Comparison of ENCODE assay signal across 19 mouse cellular contexts in the genomic region with DNA sequence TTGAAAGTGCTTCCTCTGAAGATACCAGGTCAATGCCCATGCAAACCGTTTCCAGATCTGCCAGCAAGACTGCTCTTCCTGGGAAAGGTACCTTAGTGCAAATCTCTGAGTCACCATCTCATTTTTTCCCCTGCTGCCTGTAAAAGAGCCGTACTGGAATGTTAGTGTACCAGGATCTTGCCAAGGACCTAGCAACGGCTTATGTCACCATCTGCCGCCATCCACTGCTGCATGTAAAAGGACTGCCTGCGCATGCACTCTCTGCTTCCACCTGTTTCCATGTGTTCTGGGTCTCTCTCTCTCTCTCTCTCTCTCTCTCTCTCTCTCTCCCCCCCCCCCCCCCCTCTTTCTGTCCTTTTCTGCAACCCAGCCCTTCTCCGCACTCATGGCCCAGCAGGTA. TPM values are rescaled to one million over a fixed set of nuclear protein-coding genes. Genes with fewer than 3 reads are reported as not detected.
DNase-seq lines count a peak whose midpoint lies in the region; TF ChIP-seq lines count a peak whose summit lies in the region.
"Had no signal": no experiment of that assay in that cellular context is flagged by ENCODE, and none has a peak within 500 bp of the region (broad histone marks: within the 10 kb centered on the region; RNA-seq: fewer than 3 reads in every experiment).

No protein-coding gene starts in this region.

- intact Hi-C loops in heart, postnatal 10 days (cut with DNase I) = no loop called here

- 92% methylated on average over 6 of the region's 6 CpGs for WGBS in heart, embryonic 10.5 days

- H3K4me1 ChIP-seq in heart, embryonic 10.5 days = no peaks in the 10 kb centered on the region
- H3K4me1 ChIP-seq: embryonic facial prominence, embryonic 13.5 days; forebrain, embryonic 13.5 days; heart, embryonic 13.5 days; hindbrain, embryonic 12.5 days had no signal

- no peak for TF ChIP-seq CTCF in brain, embryonic 14.5 days (IDR thresholded peaks at IDR 0.05; ENCODE audit: borderline replicate concordance, extremely low read depth, insufficient read depth, insufficient read length)

- no peaks in the 10 kb centered on the region for H3K9me3 ChIP-seq in heart, embryonic 10.5 days
- H3K9me3 ChIP-seq: forebrain, embryonic 13.5 days; hindbrain, embryonic 12.5 days had no signal

- no peak overlapping the region for H3K4me3 ChIP-seq in heart, embryonic 10.5 days
- H3K4me3 ChIP-seq: embryonic facial prominence, embryonic 13.5 days; forebrain, embryonic 13.5 days; heart, adult 2 months; heart, embryonic 13.5 days; hindbrain, embryonic 12.5 days had no signal

- no peak for TF ChIP-seq POLR2A in brain, embryonic 14.5 days (IDR thresholded peaks at IDR 0.05; ENCODE audit: borderline replicate concordance, extremely low read depth, insufficient read depth, insufficient read length, poor library complexity, severe bottlenecking)

- H3K27me3 ChIP-seq in heart, embryonic 10.5 days (ENCODE audit: insufficient read depth, poor library complexity, severe bottlenecking) = no peaks in the 10 kb centered on the region
- H3K27me3 ChIP-seq: embryonic facial prominence, embryonic 13.5 days; forebrain, embryonic 13.5 days; heart, embryonic 13.5 days; hindbrain, embryonic 12.5 days had no signal

- H3K36me3 ChIP-seq in heart, embryonic 10.5 days = peaks cover 55% of the 10 kb centered on the region

- peak; percentile 38 for DNase-seq in heart, embryonic 10.5 days (ENCODE audit: low spot score)
- no peak for DNase-seq in heart, postnatal 10 days
- DNase-seq in right cerebral cortex, adult 18-20 months = peak; percentile 38
- DNase-seq in right cerebral cortex, postnatal 14 days = no peak
- DNase-seq in brain, embryonic 14.5 days (ENCODE audit: low read depth) = peak; percentile 22
- DNase-seq in layer of hippocampus, postnatal 36 days = peak; percentile 14 to 50
- DNase-seq in adipocyte (ENCODE audit: low spot score) = no peak
- DNase-seq: adrenal gland, adult 8-10 months; adrenal gland, postnatal 36 days; cerebellum, adult 11-12 months; cerebellum, adult 9-10 months; gastrocnemius, postnatal 10 days; heart, adult 2 months; heart, postnatal 4 days had no signal

- no peak overlapping the region for H3K27ac ChIP-seq in heart, embryonic 10.5 days
- H3K27ac ChIP-seq: embryonic facial prominence, embryonic 13.5 days; forebrain, embryonic 13.5 days; heart, adult 2 months; heart, embryonic 13.5 days; hindbrain, embryonic 12.5 days had no signal

RNA-seq across cellular contexts. Expression of gene Zfp61, which starts 12.5 kb away (rescaled TPM):
- polyA plus RNA-seq in heart, embryonic 10.5 days (2016; fragmentation: Nextera tagmentation; extraction: Ambion mirVana) = 20.7 and 27.2 TPM in 2 replicates
- total RNA-seq in heart, postnatal 10 days (2021) = 1 to 10 TPM; 4.0 to 5.5 TPM
- polyA plus RNA-seq in brain, embryonic 14.5 days (2012; rRNA removed) = 33.9 and 39.2 TPM in 2 replicates
- total RNA-seq in layer of hippocampus, postnatal 36 days (2021) = 10 to 100 TPM; 23.6 to 25.6 TPM

RNA-seq across cellular contexts. Expression of gene Zfp93, which starts 18.3 kb away (rescaled TPM):
- polyA plus RNA-seq in heart, embryonic 10.5 days (2016; fragmentation: Nextera tagmentation; extraction: Ambion mirVana) = 5.8 and 6.4 TPM in 2 replicates
- 1 to 10 TPM; 3.5 to 5.0 TPM for total RNA-seq in heart, postnatal 10 days (2021)
- polyA plus RNA-seq in brain, embryonic 14.5 days (2012; rRNA removed) = 6.9 and 7.4 TPM in 2 replicates
- total RNA-seq in layer of hippocampus, postnatal 36 days (2021) = 10 to 100 TPM; 12.3 to 13.9 TPM

RNA-seq across cellular contexts. Expression of gene Zfp94, which starts 28.0 kb away (rescaled TPM):
- 7.0 and 10.1 TPM in 2 replicates for polyA plus RNA-seq in heart, embryonic 10.5 days (2016; fragmentation: Nextera tagmentation; extraction: Ambion mirVana)
- total RNA-seq in heart, postnatal 10 days (2021) = 1 to 10 TPM; 2.2 to 2.5 TPM
- 19.3 and 26.9 TPM in 2 replicates for polyA plus RNA-seq in brain, embryonic 14.5 days (2012; rRNA removed)
- total RNA-seq in layer of hippocampus, postnatal 36 days (2021) = 10 to 100 TPM; 12.2 to 14.8 TPM

RNA-seq across cellular contexts. Expression of gene Zfp108, which starts 33.9 kb away (rescaled TPM):
- 1.8 and 2.5 TPM in 2 replicates for polyA plus RNA-seq in heart, embryonic 10.5 days (2016; fragmentation: Nextera tagmentation; extraction: Ambion mirVana)
- 1 to 10 TPM; 1.4 to 1.7 TPM for total RNA-seq in heart, postnatal 10 days (2021)
- 4.0 and 4.4 TPM in 2 replicates for polyA plus RNA-seq in brain, embryonic 14.5 days (2012; rRNA removed)
- 1 to 10 TPM; 7.8 to 9.7 TPM for total RNA-seq in layer of hippocampus, postnatal 36 days (2021)

RNA-seq across cellular contexts. Expression of gene Tescl, which starts 45.2 kb away (rescaled TPM):
- polyA plus RNA-seq in heart, embryonic 10.5 days (2016; fragmentation: Nextera tagmentation; extraction: Ambion mirVana) = not detected in 2 replicates
- under 1 TPM in 1 of 2 experiments, not detected in 1; 0.31 TPM for total RNA-seq in heart, postnatal 10 days (2021)
- 0.19 and 0.23 TPM in 2 replicates for polyA plus RNA-seq in brain, embryonic 14.5 days (2012; rRNA removed)
- not detected for total RNA-seq in layer of hippocampus, postnatal 36 days (2021)
- total RNA-seq: gastrocnemius, postnatal 10 days; heart, adult 2 months had no signal
- polyA plus RNA-seq: forebrain, embryonic 13.5 days; heart, embryonic 13.5 days; hindbrain, embryonic 12.5 days; intestine, embryonic 16.5 days had no signal

Comparison
In these comparisons a context has a peak if more than half of its experiments do, and no peak if none do; other contexts are left out.
1. DNase-seq: peak in heart, embryonic 10.5 days (single experiment), right cerebral cortex, adult 18-20 months (single experiment), brain, embryonic 14.5 days (single experiment) and layer of hippocampus, postnatal 36 days (2 of 2); none in heart, postnatal 10 days (0 of 2), right cerebral cortex, postnatal 14 days (single experiment) and adipocyte (single experiment).